Mouse (Mus musculus): ENCODE results near the gene Rasa3.

DNA sequence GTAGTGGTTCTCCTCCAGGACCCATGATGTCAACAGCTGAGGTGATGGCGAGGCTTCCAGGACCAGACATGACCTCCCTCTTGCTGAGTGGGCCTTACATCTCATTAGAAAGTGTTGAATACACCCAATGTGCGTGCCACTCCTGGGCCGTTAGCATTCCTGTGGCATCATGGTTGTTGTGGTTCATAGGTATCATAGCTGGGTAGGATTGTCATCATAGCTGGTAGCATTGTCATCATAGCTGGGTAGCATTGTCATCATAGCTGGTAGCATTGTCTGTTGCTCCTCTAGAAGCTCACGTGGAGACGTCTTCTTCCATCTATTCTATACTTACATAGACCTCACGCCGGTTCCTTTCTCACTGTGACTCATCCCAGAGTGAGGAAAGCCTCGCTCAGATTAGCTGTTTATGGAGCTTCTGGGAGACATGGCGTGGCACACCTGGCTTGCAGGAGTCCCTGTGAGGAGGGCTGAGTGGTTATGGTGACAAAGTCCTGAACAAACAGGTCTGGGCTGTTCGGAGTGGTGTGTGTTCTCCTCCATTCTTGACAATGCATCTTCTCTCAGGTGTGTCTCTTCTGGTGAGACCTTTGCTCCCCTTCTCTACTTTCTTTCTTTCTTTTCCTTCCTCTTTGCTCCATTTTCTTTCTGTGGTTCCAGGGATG is 17.9 kb upstream of the Rasa3 start:
- TF ChIP-seq CTCF (IDR thresholded peaks at IDR 0.05; ENCODE audit: low read depth) = no peak
- no peak for TF ChIP-seq EP300 (optimal IDR thresholded peaks at IDR 0.05)
